Mouse (Mus musculus) lung, postnatal 0 days (tissue): Measurements from ENCODE around the gene Spata13.

Experiments used
- CTCF ChIP-seq: IDR thresholded peaks from 2 replicates; pipeline ENCODE4 v1.5.1; 2016; ENCODE audit warnings: antibody characterized with exemption, mild to moderate bottlenecking
- EP300 ChIP-seq: IDR thresholded peaks from 2 replicates; pipeline ENCODE4 v1.6.1; 2016; ENCODE audit warnings: antibody characterized with exemption, mild to moderate bottlenecking, control low read depth

DNA sequence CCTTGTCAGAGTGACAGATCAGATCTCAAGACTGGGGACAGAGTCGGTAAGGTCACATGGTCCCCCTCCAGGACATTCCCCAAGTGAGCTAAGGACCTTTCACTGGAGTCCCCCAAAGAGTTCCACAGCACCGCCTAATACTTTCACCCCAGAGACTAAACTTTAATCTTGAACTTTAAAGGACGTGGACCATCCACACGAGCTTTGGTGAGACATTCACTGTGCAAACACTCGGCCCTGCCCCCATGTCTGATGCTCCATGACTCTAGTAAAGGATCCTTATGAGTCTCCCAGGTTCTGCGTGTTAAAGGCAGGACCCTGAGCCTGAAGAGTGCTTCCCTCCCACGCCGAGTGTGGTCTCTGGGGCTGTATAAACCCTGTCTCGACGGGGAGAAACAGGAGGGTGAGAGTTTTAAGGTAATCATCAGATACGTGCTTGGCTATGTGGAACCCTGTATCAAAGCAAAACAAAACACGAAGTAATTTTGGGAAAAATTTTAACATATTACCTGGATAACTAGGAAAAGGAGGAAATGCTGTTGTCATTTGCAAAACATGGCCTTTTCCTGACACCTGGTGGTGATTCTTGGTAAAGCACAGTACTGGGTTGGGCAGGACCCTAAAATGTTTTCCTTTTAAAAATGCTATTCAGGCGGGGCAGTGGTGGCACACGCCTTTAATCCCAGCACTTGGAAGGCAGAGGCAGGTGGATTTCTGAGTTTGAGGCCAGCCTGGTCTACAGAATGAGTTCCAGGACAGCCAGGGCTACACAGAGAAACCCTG is 60.6 kb downstream of the Spata13 start:
- TF ChIP-seq CTCF, result peak; percentile 82
- no peak for TF ChIP-seq EP300
